Mouse (Mus musculus): ENCODE measurements around the gene Zfp3. TPM values are rescaled to one million over a fixed set of nuclear protein-coding genes. Genes with fewer than 3 reads are reported as not detected.

Gene Zfp3
- polyA plus RNA-seq, 2 experiments = 0.64 to 0.85 TPM

DNA sequence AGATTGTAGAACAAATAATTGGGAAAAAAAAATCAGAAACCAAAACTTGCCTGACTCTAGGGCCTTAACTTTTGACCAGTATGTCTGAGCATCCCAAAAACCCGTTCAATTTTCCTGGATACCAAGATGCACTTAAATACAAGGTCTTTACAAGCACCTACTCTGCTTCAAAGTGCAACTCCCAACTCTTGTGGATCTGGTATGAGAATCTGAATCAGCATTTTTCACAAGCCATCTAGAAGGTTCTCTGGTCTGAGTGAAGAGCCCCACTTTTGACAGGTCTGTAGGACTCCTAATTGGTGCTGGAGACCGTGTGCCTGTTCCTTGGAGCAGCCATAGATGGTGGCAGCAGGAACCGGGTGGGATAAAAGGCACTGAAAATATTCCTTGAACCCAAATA lies 40.4 kb downstream of the Zfp3 start:
- 46% methylated on average over 3 of the region's 3 CpGs for WGBS (ENCODE audit: insufficient replicate concordance)
- Histone ChIP-seq H3K27ac (no peak overlapping the region), H3K4me1 (replicated peaks; ENCODE audit: control insufficient read depth in 2 of 2, insufficient read depth in 2 of 2, low read length in 1 of 2) (peaks cover 0 to 12% of the 10 kb centered on the region in 2 experiments; a peak in 2 of 4 replicates), H3K4me3 (ENCODE audit: insufficient read depth in 1 of 2, low read depth in 2 of 2, low read length in 2 of 2) (no peak overlapping the region), H3K9ac (replicated peaks) (no peak overlapping the region), H3K36me3 (replicated peaks; ENCODE audit: control insufficient read depth, insufficient read depth, low read depth) (no peaks in the 10 kb centered on the region), H3K27me3 (ENCODE audit: control insufficient read depth, insufficient read depth, low read length) (no peaks in the 10 kb centered on the region), H3K4me2 (ENCODE audit: low read depth) (no peak overlapping the region), H3K9me3 (ENCODE audit: control insufficient read depth, low read length) (no peaks in the 10 kb centered on the region)
- TF ChIP-seq EP300 (IDR thresholded peaks at IDR 0.05; ENCODE audit: low read depth) = no peak
- no peak for TF ChIP-seq CTCF (IDR thresholded peaks at IDR 0.05; ENCODE audit: low read depth)
- ATAC-seq (ENCODE audit: insufficient read depth) (no peak), DNase-seq (ENCODE audit: low read depth in 3 of 3, low spot score in 3 of 3) (no peak)

DNA sequence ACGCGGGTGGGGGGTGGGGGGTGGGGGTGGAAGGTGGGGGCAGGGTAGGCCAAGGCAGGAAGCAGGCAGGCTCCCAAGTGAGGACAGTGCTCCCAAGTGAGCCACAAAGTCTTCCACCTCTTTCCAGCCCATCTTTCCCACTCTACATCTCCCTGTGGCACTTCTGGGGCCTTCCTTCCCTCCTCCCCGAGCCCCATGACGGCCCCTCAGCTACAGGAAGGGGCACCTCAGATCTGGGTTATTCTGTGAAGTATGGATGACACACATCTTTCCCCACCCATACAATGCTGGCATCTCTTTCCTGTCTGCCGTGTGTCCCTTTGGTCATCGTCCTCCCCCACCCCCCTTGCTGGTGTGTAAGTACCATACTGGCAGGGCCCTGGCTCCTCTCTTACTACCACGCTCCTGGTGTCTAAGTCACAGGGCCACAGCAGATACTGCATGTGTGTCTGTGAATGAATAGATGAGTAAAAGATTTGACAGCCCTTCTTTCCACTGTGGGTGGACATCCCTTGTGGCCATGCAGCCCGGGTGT lies 41.7 kb downstream of the Zfp3 start:
- Histone ChIP-seq H3K9ac (replicated peaks) (no peak overlapping the region), H3K4me1 (replicated peaks; ENCODE audit: control insufficient read depth in 2 of 2, insufficient read depth in 2 of 2, low read length in 1 of 2) (peaks cover 0 to 12% of the 10 kb centered on the region in 2 experiments; a peak in 2 of 4 replicates), H3K27me3 (ENCODE audit: control insufficient read depth, insufficient read depth, low read length) (no peaks in the 10 kb centered on the region), H3K4me2 (ENCODE audit: low read depth) (no peak overlapping the region), H3K27ac (no peak overlapping the region), H3K9me3 (ENCODE audit: control insufficient read depth, low read length) (no peaks in the 10 kb centered on the region), H3K4me3 (ENCODE audit: insufficient read depth in 1 of 2, low read depth in 2 of 2, low read length in 2 of 2) (no peak overlapping the region), H3K36me3 (replicated peaks; ENCODE audit: control insufficient read depth, insufficient read depth, low read depth) (no peaks in the 10 kb centered on the region)
- TF ChIP-seq EP300 (IDR thresholded peaks at IDR 0.05; ENCODE audit: low read depth) (no peak), CTCF (IDR thresholded peaks at IDR 0.05; ENCODE audit: low read depth) (no peak)
- DNase-seq (ENCODE audit: low read depth in 3 of 3, low spot score in 3 of 3) = no peak
- 30% methylated on average over 8 of the region's 8 CpGs for WGBS (ENCODE audit: insufficient replicate concordance)
- ATAC-seq (ENCODE audit: insufficient read depth) = no peak

- Histone ChIP-seq H3K9me3 (ENCODE audit: control insufficient read depth, low read length) (no peaks in the 10 kb centered on the region), H3K27me3 (ENCODE audit: control insufficient read depth, insufficient read depth, low read length) (no peaks in the 10 kb centered on the region), H3K36me3 (replicated peaks; ENCODE audit: control insufficient read depth, insufficient read depth, low read depth) (no peaks in the 10 kb centered on the region), H3K27ac (no peak overlapping the region), H3K4me2 (ENCODE audit: low read depth) (no peak overlapping the region), H3K4me3 (ENCODE audit: insufficient read depth in 1 of 2, low read depth in 2 of 2, low read length in 2 of 2) (no peak overlapping the region), H3K4me1 (replicated peaks; ENCODE audit: control insufficient read depth in 2 of 2, insufficient read depth in 2 of 2, low read length in 1 of 2) (peaks cover 0 to 12% of the 10 kb centered on the region in 2 experiments; a peak in 2 of 4 replicates), H3K9ac (replicated peaks) (no peak overlapping the region)
- WGBS (ENCODE audit: insufficient replicate concordance) = 8% methylated on average over 4 of the region's 4 CpGs
- ATAC-seq (ENCODE audit: insufficient read depth) = no peak
- no peak for DNase-seq (ENCODE audit: low read depth in 3 of 3, low spot score in 3 of 3)
- TF ChIP-seq EP300 (IDR thresholded peaks at IDR 0.05; ENCODE audit: low read depth) (no peak), CTCF (IDR thresholded peaks at IDR 0.05; ENCODE audit: low read depth) (no peak)
Measured at GRCm38 (mm10) chr11:70806697-70807096, 42.7 kb downstream of the Zfp3 start.

GRCm38 (mm10) chr11:70807630-70808029 lies 43.6 kb downstream of the Zfp3 start:
- no peaks in the 10 kb centered on the region for H3K27me3 ChIP-seq (ENCODE audit: control insufficient read depth, insufficient read depth, low read length)
- H3K9ac ChIP-seq (replicated peaks) = no peak overlapping the region
- TF ChIP-seq CTCF (IDR thresholded peaks at IDR 0.05; ENCODE audit: low read depth) (no peak), EP300 (IDR thresholded peaks at IDR 0.05; ENCODE audit: low read depth) (no peak)
- DNase-seq (ENCODE audit: low read depth in 3 of 3, low spot score in 3 of 3) (no peak), ATAC-seq (ENCODE audit: insufficient read depth) (no peak)
- 51% methylated on average over 4 of the region's 4 CpGs for WGBS (ENCODE audit: insufficient replicate concordance)
- H3K36me3 ChIP-seq (replicated peaks; ENCODE audit: control insufficient read depth, insufficient read depth, low read depth) = no peaks in the 10 kb centered on the region
- H3K4me2 ChIP-seq (ENCODE audit: low read depth) = no peak overlapping the region
- H3K4me3 ChIP-seq (ENCODE audit: insufficient read depth in 1 of 2, low read depth in 2 of 2, low read length in 2 of 2) = no peak overlapping the region
- H3K9me3 ChIP-seq (ENCODE audit: control insufficient read depth, low read length) = no peaks in the 10 kb centered on the region
- peaks cover 0 to 12% of the 10 kb centered on the region in 2 experiments; a peak in 2 of 4 replicates for H3K4me1 ChIP-seq (replicated peaks; ENCODE audit: control insufficient read depth in 2 of 2, insufficient read depth in 2 of 2, low read length in 1 of 2)
- H3K27ac ChIP-seq = no peak overlapping the region

DNA sequence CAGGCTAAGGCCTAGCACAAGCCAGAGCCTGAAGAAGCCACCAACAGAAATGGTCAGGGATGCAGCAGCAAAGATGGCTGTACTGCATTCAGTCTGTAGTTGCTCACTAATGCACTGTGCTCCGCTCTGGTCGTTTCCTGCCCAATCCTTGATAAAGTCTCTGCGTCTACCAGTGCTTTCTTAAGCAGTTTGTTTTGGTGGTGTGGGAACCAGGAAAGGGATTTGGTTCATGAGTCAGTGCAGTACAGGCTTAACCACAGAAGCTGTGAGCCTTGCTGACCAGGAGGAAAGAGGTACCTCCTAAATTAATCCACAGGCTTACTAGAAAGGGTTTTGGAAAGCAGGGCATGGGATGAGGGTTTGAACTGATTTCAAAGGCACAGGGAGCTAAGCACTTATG lies 44.1 kb downstream of the Zfp3 start:
- H3K9me3 ChIP-seq (ENCODE audit: control insufficient read depth, low read length) = no peaks in the 10 kb centered on the region
- H3K27me3 ChIP-seq (ENCODE audit: control insufficient read depth, insufficient read depth, low read length) = no peaks in the 10 kb centered on the region
- no peak for TF ChIP-seq CTCF (IDR thresholded peaks at IDR 0.05; ENCODE audit: low read depth)
- no peak overlapping the region for H3K4me3 ChIP-seq (ENCODE audit: insufficient read depth in 1 of 2, low read depth in 2 of 2, low read length in 2 of 2)
- no peak overlapping the region for H3K27ac ChIP-seq
- H3K4me2 ChIP-seq (ENCODE audit: low read depth) = no peak overlapping the region
- no peaks in the 10 kb centered on the region for H3K36me3 ChIP-seq (replicated peaks; ENCODE audit: control insufficient read depth, insufficient read depth, low read depth)
- no peak overlapping the region for H3K9ac ChIP-seq (replicated peaks)
- peaks cover 0 to 12% of the 10 kb centered on the region in 2 experiments; a peak in 2 of 4 replicates for H3K4me1 ChIP-seq (replicated peaks; ENCODE audit: control insufficient read depth in 2 of 2, insufficient read depth in 2 of 2, low read length in 1 of 2)
- no peak for ATAC-seq (ENCODE audit: insufficient read depth)
- WGBS (ENCODE audit: insufficient replicate concordance) = 30% methylated on average over 3 of the region's 3 CpGs
- no peak for DNase-seq (ENCODE audit: low read depth in 3 of 3, low spot score in 3 of 3)

Data from liver, embryonic 14.5 days (tissue).